Mouse (Mus musculus): ENCODE results near the gene Fras1.

Fras1 gene

DNA sequence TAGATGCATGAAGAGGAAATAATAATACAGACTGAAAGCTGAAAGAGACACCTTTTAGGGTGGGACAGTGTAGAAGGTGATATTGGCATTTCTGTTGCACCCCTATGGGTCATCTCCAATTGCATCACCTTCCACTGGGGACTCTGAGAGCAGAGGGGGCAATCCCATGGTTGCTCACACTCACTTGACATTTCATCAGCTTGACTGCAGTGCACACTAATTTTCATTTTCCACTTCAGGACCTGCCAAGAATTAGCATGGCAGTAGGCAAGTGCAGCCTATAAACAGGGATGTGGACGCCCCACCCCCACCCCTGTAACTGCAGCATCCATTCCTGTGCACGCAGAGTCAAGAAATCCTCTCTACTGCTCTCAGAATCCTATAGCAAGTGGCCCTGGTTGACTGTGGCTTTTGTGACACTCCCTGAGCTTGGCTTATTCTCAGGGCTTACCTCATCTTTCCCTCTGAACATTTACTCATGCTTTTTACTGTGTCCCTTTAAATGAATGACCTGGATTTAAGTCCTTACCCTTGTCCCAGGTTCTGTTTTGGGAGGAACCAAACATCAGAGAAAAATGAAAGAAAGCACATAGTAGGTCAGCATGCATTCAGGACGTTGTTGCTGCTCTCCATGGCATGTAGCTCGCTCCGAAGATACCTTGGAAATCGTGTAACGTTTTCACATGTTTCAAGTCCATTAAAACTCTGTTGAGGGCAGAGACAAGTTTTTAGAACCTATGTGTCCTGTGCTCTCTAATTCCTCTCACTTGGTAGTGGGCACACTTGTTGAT lies 120.9 kb downstream of the Fras1 start:
- DNase-seq = no peak

DNA sequence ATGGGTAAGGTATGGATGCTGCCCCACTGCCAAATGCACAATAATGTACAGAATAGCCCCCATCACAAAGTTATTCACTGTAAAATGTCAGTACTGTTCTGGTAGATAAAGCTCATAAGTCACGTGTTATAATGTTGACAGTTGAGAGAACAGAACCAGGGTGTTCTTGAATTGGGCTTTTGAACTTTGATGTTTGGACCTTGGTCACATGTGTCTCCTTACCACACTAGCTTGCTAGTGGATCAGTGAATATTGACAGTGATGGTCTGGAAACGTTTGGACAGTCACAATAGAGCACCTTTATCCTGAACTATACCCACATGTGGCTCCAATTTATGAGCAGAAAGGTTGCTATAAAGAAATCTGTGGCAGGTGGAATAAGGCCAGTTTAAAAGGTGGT lies 124.3 kb downstream of the Fras1 start:
- DNase-seq = peak; percentile 86

DNA sequence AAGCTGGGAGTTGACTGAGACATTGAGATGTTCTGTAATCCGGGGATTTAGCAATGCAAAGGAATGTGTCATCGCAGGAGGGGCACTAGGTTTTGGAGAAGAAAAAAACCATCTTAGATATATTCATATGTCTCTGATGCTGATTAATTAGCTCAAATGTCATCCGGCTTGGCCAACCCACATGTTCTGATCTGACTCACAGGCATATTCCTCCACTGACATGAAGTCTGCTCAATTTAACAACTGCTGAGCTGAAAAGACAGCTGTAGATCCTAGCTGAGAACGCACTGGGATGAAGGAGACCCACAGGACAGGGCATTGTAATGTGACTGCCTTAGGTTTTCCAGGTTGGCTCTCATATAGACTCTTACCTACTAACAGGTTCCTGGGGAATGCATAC lies 128.0 kb downstream of the Fras1 start:
- DNase-seq = no peak

DNA sequence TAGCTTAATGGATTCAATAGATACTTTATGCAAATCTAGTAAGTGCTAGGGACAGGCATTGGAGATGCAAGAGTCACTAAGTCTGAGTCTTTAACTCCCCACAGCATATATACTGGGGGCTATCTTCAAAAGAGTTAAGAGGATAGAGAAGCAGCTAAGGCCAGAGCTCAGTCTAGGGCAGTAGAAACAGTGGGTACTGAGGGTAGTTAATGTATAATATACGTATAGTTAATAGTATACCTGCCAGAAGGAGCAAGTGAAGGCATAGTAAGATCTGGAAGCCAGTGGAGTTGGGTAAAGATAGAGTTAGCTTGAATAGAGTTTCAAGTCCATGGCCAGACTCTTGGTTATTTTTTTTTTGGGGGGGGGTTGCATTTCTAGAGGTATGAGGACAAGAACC lies 128.6 kb downstream of the Fras1 start:
- DNase-seq = no peak

DNA sequence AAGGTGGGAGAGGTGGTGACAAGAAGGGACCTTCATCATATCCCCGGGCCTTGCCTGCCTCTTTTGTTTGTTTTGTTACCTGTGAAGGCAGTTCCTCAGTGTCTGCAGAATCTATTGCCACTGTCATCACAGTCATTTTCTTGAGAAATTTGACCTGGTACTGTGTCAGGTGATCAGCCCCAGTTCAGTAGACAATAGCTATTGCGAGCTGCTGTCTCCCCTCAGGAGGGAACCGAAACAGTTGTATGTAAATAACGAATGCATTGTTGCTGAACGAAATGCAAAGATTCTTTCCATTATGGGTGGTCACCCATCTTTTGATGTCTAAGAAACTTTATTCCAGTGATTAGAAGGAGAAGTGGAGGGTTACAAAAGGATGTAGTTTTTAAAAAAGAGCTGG lies 137.2 kb downstream of the Fras1 start:
- no peak for DNase-seq

DNA sequence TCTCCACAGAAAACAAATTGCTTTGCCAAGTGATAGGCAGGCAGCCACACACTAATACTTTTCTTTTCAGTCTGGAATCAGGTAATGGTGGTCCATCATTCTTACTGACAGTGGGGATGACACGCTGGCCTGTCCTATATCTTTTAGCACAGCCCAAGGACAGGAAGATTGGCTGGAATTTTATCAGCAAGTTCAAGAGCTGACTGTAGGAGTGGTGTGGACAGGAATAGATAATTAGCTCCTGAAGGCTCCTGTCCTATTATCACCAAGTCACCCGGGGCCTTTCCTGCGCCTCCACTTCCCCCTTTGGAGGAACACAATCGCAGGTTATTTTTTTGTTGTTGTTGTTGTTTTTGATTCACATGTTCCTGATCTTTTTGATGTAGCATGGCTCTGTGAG lies 139.6 kb downstream of the Fras1 start:
- DNase-seq = no peak

DNA sequence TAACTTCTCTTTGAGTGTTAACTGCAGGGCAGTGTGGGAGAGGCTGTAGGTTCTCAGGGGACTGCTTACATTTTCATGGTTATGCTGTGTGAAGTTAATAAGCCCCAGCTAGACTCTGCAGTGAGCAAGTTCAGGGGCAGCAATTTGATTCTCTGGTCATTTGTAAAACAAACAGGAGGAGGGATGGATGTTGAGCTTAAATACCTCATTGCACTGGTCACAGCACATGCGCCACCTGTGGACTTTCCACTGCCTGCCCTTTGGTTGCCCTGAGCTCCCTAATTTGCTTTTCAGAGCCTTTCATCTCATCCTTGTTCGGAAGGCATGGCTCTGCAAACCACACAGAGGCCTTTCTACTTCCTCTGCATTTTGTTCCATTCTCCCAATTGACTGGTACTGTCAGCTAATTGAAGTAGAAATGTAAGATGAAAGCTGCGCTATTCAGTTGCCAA lies 142.1 kb downstream of the Fras1 start:
- peak; percentile 38 for DNase-seq

DNA sequence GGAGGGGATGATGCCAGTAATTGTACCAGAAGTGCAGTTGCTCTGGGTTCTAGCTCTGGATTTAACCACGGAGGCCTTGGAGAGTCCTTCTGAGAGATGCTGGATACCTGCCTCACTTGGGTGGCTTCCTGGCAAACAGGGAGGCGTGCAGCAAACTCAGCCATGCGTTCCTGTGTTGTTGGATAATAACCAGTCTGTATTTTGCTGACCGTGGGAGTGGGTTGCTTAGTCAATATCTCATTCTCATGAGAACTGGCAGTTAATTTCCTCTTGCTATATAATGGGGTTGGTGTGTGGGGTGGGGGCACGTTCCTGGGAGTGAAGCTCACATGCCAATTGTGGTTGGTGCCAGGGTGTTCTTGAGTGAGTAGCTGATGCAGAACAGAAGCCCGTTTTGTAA lies 142.6 kb downstream of the Fras1 start:
- peak; percentile 40 for DNase-seq

DNA sequence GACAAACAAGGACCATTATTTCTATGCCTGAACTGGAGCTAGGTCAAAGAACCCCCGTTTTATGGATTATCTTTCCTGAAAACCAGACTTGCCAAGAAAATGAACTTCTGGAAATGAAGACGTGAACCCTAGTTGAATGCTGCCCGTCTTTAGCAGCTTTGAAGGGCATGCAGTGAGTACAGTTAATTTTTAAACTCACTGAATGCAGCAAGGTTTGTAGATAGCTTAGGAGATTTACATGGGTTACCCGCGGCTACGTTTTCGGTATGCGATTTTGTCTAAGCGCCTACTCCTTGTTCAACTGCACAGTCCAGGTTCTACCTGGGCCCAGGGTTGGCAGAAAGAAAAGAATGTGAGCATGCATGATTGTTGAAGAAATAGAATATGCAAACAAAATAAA lies 147.8 kb downstream of the Fras1 start:
- peak; percentile 75 for DNase-seq

DNA sequence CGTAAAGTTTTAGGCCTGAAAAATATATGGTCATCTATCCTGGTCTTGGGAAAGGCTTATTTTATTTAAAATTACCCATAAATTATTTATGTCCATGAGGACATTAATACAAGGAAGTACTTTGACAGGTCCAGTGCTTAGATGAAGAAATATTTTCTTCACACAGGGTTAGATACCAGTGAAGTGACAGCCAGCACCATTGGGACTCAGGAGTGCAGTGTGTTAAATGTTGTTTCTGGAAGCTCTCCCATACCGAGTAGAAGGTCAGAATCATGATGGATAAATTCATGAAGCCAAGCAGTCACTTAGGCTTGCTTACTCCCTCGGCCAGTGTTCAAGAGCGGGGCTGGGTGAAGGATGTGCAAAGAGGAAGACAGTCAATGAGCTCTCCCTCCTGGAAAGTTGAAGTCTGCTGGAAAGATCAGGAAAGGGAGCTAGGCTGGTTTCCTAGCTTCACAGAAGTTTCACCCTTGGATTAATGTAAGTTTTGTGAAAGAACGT lies 149.2 kb downstream of the Fras1 start:
- no peak for DNase-seq

DNA sequence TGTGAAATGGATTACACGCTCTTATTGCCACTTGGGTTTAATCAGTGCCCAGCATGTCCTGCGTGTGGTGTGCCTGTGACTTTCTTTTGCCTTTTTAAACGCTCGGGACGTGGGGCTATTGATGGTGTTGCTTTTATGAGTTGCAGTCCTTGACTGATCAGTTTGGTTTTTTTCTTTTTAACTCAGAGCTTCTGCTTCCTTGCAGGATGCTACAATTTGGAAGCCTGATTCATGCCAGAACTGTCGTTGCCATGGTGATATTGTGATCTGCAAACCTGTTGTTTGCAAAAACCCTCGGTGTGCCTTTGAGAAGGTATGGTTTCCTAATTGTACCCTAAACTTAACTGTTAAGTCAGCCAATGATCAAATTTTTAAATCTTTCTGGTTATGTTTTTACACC lies 154.5 kb downstream of the Fras1 start:
- no peak for DNase-seq

DNA sequence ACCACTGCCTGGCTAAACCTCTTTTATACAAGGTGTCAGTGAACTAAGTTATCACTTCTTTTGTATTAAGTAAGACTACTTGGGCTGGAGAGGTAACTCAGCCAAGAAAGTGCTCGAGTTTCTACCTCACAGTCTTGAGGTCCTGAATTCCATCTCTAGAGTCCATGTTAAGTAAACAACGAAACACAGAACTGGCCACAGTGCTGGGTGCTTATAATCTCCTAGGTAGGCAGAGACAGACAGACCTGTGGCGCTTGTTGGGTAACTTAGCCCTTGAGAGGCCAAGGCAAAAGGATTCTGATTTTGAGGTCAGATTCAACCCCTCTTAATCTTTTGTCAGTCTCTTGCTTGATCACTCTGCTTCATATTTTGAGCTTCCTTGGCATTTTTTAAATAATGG lies 156.8 kb downstream of the Fras1 start:
- no peak for DNase-seq

DNA sequence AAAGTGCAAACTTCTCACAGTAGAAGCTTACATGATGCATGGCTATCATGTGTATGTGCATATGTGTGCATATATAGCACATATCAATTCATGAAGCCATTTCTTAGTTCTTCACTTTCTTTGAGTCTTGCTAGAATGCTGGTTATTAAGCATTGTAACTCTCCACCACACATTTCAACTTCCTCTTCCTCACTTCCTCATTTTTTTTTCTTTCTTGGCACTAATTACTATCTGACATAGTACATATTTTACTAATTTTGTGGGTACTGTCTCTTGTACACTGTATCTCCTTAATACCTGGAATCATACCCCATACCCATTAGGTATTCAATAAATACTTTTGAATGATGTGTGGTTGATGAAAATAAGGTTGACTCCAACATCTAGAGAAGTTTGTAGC lies 158.2 kb downstream of the Fras1 start:
- no peak for DNase-seq

DNA sequence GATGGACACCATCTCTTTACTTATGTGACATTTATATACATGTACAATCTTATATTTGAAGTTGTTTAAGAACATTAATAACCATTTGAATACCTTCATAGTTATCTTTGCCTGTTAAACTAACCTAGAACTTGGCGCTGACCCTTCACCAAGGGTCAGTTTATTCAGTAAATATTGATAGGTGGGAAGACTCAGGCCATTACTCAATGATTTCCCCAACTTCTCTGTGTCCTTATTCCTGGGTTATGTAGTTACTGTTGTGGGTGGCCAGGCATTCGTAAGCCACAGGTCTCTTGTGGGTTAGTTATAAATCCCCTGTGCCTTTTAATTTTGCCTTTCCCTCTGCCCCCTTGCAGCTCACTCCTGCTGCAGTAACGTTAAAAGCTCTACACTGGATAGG lies 162.8 kb downstream of the Fras1 start:
- DNase-seq = no peak

DNA sequence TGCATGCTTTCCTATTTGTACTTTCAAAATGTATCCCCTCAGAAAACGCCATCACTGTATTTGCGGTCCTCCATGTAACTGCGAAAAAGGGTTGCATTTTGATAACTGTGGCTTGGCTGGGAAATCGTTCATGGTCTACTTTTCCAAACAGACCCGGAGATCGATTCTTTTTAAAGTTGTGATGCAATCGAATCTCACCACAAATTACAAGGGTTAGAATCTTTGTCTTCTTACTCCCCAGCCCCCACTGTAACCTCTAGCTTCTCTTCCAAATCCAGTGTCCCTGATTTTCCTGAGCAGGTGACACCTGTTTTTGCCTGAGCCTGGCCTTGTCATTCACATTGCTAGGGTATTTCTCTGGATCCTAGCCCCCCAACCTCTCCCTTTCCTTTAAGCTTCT lies 163.2 kb downstream of the Fras1 start:
- no peak for DNase-seq

DNA sequence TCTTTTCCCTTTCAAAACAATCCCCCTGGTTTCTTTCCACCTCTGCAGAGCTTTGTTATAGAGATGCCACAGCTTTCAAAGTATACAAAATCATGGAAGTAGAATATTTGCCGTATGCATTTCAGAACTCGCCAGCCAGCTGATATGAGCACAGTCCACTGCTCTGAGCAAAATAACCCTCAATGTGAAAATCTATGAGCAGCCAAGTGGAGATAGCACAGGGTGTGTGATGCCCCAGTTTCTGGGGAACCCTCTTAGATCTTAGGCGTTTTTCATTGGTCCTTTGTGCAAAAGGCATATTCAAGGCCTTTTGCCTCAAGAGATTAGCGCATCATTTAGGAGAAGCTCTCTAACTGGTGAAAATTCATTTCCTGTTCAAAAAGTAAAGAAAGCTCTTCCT lies 170.4 kb downstream of the Fras1 start:
- DNase-seq = no peak

DNA sequence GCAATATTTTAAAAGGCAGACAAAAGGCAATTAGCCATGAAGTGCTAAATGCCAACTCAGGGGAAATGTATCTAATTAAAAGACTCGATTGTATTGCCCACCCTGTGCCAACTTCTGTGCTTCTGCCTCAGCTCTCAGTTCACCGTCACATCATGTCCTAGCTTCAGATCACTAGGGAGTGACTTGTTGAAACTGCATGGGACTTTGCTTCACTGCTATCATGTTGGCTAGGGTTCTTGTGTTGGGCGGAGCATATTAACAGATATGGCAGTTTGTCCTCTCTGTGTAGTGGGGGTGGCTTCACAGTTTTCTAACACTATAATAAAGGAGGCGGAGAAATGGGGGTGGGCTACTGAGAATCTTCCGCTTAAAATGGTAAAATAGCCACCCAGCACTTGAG lies 172.2 kb downstream of the Fras1 start:
- no peak for DNase-seq

DNA sequence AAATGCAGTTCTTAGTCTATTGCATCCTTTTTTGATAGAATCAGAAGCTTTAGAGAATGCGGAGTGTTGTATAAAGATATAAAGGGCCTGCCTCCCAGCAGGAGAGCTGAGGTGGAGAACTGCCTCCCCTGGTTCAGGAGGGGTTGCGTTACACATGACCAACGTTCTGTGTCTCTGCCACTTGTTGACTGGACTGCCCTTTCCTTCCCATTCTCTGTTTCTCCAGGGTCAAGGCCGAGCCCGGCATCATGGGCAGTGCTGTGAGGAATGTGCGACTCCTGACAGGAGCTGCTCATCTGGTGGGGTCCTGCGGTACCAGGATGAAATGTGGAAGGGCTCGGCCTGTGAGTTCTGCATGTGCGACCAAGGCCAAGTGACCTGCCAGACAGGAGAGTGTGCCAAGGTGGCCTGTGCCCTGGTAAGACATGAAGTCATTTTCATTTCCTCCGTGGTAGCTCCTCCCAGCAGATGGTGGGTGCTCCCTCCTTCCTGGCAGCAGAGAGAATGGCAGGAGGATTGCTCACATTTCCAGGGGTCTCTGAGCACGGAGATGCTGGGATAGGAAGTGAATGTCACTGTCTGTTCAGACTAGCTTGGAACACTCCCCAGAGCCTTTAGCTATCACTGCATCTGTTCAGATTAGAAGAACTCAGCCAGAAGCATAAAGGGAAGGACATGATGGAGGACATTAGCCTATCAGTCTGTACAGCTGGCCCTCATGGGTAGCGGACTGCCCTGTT lies 181.4 kb downstream of the Fras1 start:
- DNase-seq = peak; percentile 18

DNA sequence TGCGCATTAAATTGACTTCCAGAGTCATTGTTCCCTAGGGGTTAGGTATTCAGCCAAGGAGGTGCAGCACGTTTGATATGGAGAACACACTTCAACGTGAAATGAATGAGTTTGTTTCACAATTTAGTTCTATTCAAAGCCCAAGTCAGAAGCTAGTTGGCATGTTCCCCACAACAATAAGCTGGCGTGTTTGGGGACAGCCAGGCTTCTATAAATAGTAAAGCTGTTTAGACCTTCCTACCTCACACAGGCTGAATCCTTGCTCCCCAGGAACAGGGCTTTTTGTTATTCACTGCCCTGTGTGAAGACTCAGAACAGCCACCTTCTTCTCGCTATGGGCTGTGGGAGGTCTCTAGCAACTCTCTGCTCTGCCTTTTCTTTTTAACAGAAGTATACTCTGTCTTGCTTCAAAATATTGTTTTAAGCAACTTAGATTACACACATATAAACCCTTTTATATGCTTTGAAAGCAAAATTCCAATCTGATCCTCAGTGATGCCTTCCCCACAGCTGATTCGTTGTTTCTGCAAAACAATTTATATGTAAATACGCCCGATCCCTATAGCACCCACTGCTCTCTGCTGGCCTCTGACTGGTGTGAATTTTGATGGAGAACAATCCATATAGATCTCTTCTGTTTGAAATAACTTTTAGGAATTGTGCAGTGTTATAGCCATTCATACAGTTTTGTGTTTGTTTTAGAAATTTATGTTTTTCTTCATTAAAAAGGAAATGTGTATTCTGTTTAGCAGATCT lies 184.5 kb downstream of the Fras1 start:
- no peak for DNase-seq

DNA sequence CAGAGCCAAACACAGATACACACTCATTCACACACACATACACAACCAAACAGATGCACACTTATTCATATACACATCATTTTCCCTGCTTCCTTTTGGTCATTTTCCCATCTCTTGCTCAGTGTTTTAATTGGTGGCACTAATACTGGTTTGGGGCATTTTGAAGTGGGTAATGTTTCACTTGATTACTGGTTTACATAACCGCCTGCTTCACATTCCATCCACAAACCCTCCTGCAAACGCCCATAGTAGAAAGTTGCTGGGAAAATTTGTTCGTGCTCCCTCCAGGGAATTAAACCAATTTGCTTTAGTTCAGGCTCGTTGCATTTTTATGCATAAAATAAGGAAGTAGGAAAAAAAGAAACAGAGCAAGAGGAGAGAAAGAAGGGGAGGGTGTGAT lies 200.8 kb downstream of the Fras1 start:
- DNase-seq = peak; percentile 52

DNA sequence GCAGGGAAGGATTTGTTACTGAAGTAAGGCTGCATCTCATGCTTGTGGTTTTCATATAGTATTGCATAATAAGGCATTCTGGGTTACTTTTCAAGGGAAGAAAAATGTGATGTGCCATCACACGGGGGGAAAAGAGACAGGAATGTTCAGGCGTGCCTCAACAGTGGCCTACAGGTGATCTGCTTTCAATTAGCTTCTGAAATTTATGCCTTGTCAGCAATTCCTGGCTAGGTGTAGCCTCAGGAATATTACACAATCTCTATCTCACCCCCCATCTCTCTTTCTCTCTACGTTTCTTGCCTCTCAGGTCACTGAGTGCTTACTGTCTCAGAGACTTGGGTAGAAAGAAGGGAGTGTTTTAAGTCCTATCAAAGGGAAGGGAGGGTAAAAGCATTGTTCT lies 204.9 kb downstream of the Fras1 start:
- no peak for DNase-seq

DNA sequence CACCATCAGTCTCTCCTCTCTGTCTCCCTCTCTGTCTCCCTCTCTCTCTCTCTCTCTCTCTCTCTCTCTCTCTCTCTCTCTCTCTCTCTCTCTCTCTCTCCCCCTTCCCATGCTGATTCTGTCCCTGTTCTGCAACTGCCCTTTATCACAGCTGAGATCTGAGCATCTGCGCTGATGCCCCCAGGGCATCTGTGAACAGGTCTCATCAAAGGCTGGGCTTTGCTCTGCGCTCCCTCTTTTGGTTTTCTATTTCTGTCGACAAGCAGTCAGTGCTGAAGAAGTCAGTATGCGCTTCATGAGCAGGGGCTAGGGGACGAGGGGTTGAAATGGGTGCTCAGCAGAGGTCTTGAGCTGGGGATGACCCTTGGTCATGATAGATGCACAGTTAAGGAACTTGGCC lies 206.2 kb downstream of the Fras1 start:
- no peak for DNase-seq

DNA sequence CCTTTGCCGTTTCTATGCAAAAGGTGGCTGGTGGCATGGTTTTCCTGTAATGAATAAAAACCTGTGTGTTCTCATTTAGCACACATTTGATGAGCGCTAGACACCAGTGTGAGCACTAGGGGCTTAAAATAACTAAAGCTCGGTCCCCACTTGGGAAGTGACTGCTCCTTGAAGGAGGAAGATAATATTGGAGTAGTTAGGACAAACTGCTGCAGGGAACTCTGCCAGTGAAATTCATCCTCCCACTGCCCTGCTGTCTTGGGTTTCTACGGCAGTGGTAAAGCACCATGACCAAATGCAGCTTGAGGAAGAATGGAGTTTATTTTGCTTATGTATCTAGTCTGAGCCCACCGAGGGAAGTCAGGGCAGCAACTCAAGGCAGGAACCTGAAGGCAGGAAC lies 211.0 kb downstream of the Fras1 start:
- no peak for DNase-seq

DNA sequence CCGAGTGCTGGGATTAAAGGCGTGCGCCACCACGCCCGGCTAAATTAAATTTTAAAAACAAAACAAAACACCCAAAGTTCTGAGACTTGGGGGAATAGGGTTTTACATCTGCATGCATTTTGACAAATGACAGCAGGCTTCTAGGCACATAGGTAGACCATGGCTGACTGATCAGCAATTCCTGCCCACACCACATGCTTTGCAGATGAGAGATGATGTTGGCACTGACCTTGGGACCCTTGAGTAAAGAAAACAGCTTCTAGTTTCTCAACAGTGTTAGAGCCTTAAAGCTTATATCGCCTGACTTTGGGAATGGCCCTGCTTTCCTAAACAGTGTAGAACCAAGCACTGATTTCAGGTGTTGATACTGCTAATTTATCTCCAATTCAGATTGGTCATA lies 216.9 kb downstream of the Fras1 start:
- DNase-seq = no peak
